Mouse (Mus musculus) midbrain, embryonic 14.5 days (tissue): ENCODE results near the gene Aff3. TPM values are rescaled to one million over a fixed set of nuclear protein-coding genes. Genes with fewer than 3 reads are reported as not detected.

Experiments used
- ATAC-seq: fragments of 200-750 bp; cut with Nextera tagmentation; 2 replicates; pipeline ENCODE4 v1.8.0; 2017; ENCODE audit warnings: moderate number of reproducible peaks, moderate library complexity; ENCODE audit not compliant: low FRiP score, low TSS enrichment
- DNase-seq: peaks from one replicate; pipeline ENCODE4 v3.0.0-alpha.2; 2015
- H3K27ac ChIP-seq: fragments of 300-500 bp; sonication (generic); replicated peaks from 2 replicates; pipeline ENCODE4 v1.5.1; 2014; ENCODE audit warnings: mild to moderate bottlenecking, low read depth, low read length, moderate library complexity
- H3K27me3 ChIP-seq: fragments of 300-500 bp; sonication (generic); 2 replicates; pipeline ENCODE4 v1.6.1; 2014; ENCODE audit warnings: low read length, control low read depth, mixed read lengths; ENCODE audit not compliant: control insufficient read depth, insufficient read depth
- H3K36me3 ChIP-seq: fragments of 300-500 bp; sonication (generic); 2 replicates; pipeline ENCODE4 v1.6.1; 2014; ENCODE audit warnings: low read length, control low read depth; ENCODE audit not compliant: control insufficient read depth, insufficient read depth
- H3K4me1 ChIP-seq: fragments of 300-500 bp; sonication (generic); 2 replicates; pipeline ENCODE4 v1.6.1; 2014; ENCODE audit warnings: mild to moderate bottlenecking, antibody characterized with exemption, low read length, control low read depth; ENCODE audit not compliant: control insufficient read depth, insufficient read depth
- H3K4me2 ChIP-seq: fragments of 300-500 bp; sonication (generic); 2 replicates; pipeline ENCODE4 v1.6.1; 2014; ENCODE audit warnings: mild to moderate bottlenecking, low read length, moderate library complexity
- H3K4me3 ChIP-seq: fragments of 300-500 bp; sonication (generic); replicated peaks from 2 replicates; pipeline ENCODE4 v1.5.1; 2014; ENCODE audit warnings: low read depth, low read length
- H3K9ac ChIP-seq: fragments of 300-500 bp; sonication (generic); replicated peaks from 2 replicates; pipeline ENCODE4 v1.6.1; 2014; ENCODE audit warnings: mild to moderate bottlenecking, low read length, moderate library complexity
- H3K9me3 ChIP-seq: fragments of 300-500 bp; sonication (generic); 2 replicates; pipeline ENCODE4 v1.6.1; 2016; ENCODE audit warnings: low read length, control low read depth, mixed read lengths; ENCODE audit not compliant: control insufficient read depth
- WGBS: fragments of 180-500 bp; shearing (Covaris S2); extraction: QIAGEN DNeasy Blood & Tissue Kit; methylation state at CpG from one replicate; pipeline ENCODE4 v1.1.7; 2014; 5-methylcytosine and 5-hydroxymethylcytosine counted together
- polyA plus RNA-seq: library from polyadenylated mRNA; unstranded; fragments of >200 nt; fragmentation: Nextera tagmentation; extraction: Ambion mirVana; gene quantifications from 2 replicates; pipeline ENCODE4 v1.2.1, GENCODE M21; 2014

Aff3 gene
- polyA plus RNA-seq, 1 experiment from 2014 or later, result 20.3 TPM

GRCm38 (mm10) chr1:38249561-38249960 lies 415.2 kb downstream of the Aff3 start:
- ATAC-seq, result no peak
- 87% methylated on average over 7 of the region's 7 CpGs for WGBS

GRCm38 (mm10) chr1:38248027-38248426 lies 416.7 kb downstream of the Aff3 start:
- H3K36me3 ChIP-seq, result no peaks in the 10 kb centered on the region
- no peaks in the 10 kb centered on the region for H3K27me3 ChIP-seq
- no peaks in the 10 kb centered on the region for H3K9me3 ChIP-seq
- no peak overlapping the region for H3K9ac ChIP-seq
- H3K4me1 ChIP-seq, result peaks cover 6% of the 10 kb centered on the region; the same call in 1 of the 2 replicates
- 0 out of 2 replicates have a peak overlapping the region, but pooled peaks have one; percentile 6 for H3K4me2 ChIP-seq
- H3K4me3 ChIP-seq, result no peak overlapping the region
- H3K27ac ChIP-seq, result peak overlapping the region; percentile 61; the same call in 1 of the 2 replicates
- ATAC-seq (no peak), DNase-seq (peak; percentile 31)
- 44% methylated on average over 9 of the region's 9 CpGs for WGBS

More at GRCm38 (mm10) chr1:38249561-38249960, 415.2 kb downstream of the Aff3 start:
- DNase-seq, result no peak
- Histone ChIP-seq H3K9me3 (no peaks in the 10 kb centered on the region), H3K9ac (no peak overlapping the region), H3K4me2 (no peak overlapping the region), H3K27me3 (no peaks in the 10 kb centered on the region), H3K36me3 (no peaks in the 10 kb centered on the region; the same call in 1 of the 2 replicates), H3K4me1 (peaks cover 6% of the 10 kb centered on the region; the same call in 1 of the 2 replicates), H3K27ac (no peak overlapping the region), H3K4me3 (no peak overlapping the region)

- no peak overlapping the region for H3K4me2 ChIP-seq
- 69% methylated on average over 4 of the region's 4 CpGs for WGBS
- no peak overlapping the region for H3K27ac ChIP-seq
- H3K9ac ChIP-seq, result no peak overlapping the region
- H3K36me3 ChIP-seq, result no peaks in the 10 kb centered on the region
- no peaks in the 10 kb centered on the region for H3K9me3 ChIP-seq
- H3K4me1 ChIP-seq, result peaks cover 5% of the 10 kb centered on the region; the same call in 1 of the 2 replicates
- DNase-seq (no peak), ATAC-seq (no peak)
- no peaks in the 10 kb centered on the region for H3K27me3 ChIP-seq
- H3K4me3 ChIP-seq, result no peak overlapping the region
Observed at GRCm38 (mm10) chr1:38242559-38242958, 422.2 kb downstream of the Aff3 start.

DNA sequence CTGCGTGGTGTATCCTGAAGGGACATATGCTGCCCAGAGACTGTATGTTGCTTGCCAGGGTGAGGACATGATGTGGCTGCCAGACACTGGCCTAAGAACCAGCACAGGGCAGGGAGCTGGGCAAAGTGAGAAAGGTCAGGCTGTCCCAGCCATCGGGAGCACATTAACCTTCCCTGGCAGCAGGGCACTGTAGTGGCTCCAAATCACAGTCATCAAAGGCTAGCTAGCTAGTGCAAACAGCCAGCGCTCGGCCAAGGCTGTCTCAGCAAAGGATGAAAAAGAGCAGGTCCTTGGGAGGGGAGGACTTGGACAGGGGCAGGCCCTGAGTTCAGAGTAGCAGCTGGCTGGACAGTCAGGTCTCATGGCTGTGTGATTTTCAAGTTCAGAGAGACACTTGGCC lies 423.0 kb downstream of the Aff3 start:
- Histone ChIP-seq H3K27me3 (no peaks in the 10 kb centered on the region), H3K9me3 (no peaks in the 10 kb centered on the region), H3K4me3 (no peak overlapping the region), H3K4me1 (no peaks in the 10 kb centered on the region), H3K9ac (no peak overlapping the region), H3K4me2 (no peak overlapping the region), H3K36me3 (no peaks in the 10 kb centered on the region), H3K27ac (no peak overlapping the region)
- WGBS, result 87% methylated on average over 4 of the region's 4 CpGs
- DNase-seq (no peak), ATAC-seq (no peak)

DNA sequence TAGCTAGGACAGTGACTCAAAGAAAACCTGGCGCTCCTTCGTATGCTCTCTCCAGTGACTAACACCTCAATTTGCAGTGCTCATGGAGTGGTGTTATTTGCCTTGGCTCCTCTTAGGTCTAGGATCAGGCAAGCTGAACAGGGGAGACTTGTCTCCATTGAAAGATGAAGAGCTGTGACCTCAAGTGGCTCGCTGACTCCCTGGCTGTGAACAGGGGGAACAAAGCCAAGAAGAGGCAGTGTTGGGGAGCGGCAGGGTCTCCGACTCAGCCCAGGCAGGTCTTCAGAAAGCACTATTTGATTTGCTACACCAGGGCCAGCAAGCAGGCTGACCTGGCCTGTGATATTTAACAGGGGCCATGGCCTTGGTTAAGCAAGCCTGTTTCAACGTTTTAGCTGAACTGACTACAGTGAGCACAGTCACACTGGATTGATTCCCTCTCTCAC lies 423.5 kb downstream of the Aff3 start:
- WGBS, result 82% methylated on average over 6 of the region's 6 CpGs
- no peak for DNase-seq
- no peak overlapping the region for H3K27ac ChIP-seq
- no peak overlapping the region for H3K4me2 ChIP-seq
- H3K4me1 ChIP-seq, result no peaks in the 10 kb centered on the region
- no peak for ATAC-seq
- no peak overlapping the region for H3K4me3 ChIP-seq
- H3K36me3 ChIP-seq, result no peaks in the 10 kb centered on the region
- no peaks in the 10 kb centered on the region for H3K27me3 ChIP-seq
- no peaks in the 10 kb centered on the region for H3K9me3 ChIP-seq
- no peak overlapping the region for H3K9ac ChIP-seq

GRCm38 (mm10) chr1:38240438-38241220 lies 424.1 kb downstream of the Aff3 start:
- no peak for ATAC-seq
- Histone ChIP-seq H3K9me3 (no peaks in the 10 kb centered on the region), H3K9ac (no peak overlapping the region), H3K27ac (no peak overlapping the region), H3K27me3 (no peaks in the 10 kb centered on the region), H3K36me3 (no peaks in the 10 kb centered on the region), H3K4me1 (no peaks in the 10 kb centered on the region), H3K4me2 (no peak overlapping the region), H3K4me3 (no peak overlapping the region)
- DNase-seq, result no peak
- 87% methylated on average over 9 of the region's 9 CpGs for WGBS

- Histone ChIP-seq H3K27ac (no peak overlapping the region), H3K36me3 (no peaks in the 10 kb centered on the region), H3K4me1 (no peaks in the 10 kb centered on the region), H3K4me3 (no peak overlapping the region), H3K9ac (no peak overlapping the region), H3K27me3 (no peaks in the 10 kb centered on the region), H3K9me3 (no peaks in the 10 kb centered on the region), H3K4me2 (no peak overlapping the region)
- WGBS, result 91% methylated on average over 16 of the region's 16 CpGs
- ATAC-seq, result no peak
- DNase-seq, result no peak
Observed at GRCm38 (mm10) chr1:38239516-38239915, 425.2 kb downstream of the Aff3 start.

- Histone ChIP-seq H3K9me3 (no peaks in the 10 kb centered on the region), H3K4me1 (no peaks in the 10 kb centered on the region), H3K27me3 (no peaks in the 10 kb centered on the region), H3K9ac (no peak overlapping the region), H3K36me3 (no peaks in the 10 kb centered on the region), H3K4me3 (no peak overlapping the region), H3K4me2 (no peak overlapping the region), H3K27ac (peak overlapping the region; percentile 32; the same call in 1 of the 2 replicates)
- WGBS, result 94% methylated on average over 9 of the region's 9 CpGs
- DNase-seq, result no peak
- no peak for ATAC-seq
Observed at GRCm38 (mm10) chr1:38237831-38238230, 426.9 kb downstream of the Aff3 start.
